Mouse (Mus musculus): ENCODE measurements around the gene Rcbtb2. TPM values are rescaled to one million over a fixed set of nuclear protein-coding genes. Genes with fewer than 3 reads are reported as not detected.

The Rcbtb2 gene
- total and polyA plus RNA-seq, 3 experiments, result 28.6 to 34.3 (median 30.7) TPM

Small RNA genes lying within 50 kb of the gene (microRNA-seq; reads per million reads assigned to microRNA genes)
- 0 reads per million in 2 experiments for gene Mir687

Other genes starting within 250 kb of the Rcbtb2 start
- 1 to 10 TPM; 1.3 to 2.1 TPM for gene Cysltr2, start 73.9 kb upstream of the Rcbtb2 start, total RNA-seq (2021)
- 1.0 and 2.0 TPM in 2 replicates for gene Cysltr2, start 73.9 kb upstream of the Rcbtb2 start, polyA plus RNA-seq (2012; rRNA removed)
- gene Lpar6, start 114.9 kb downstream of the Rcbtb2 start, total RNA-seq (2021), result 1 to 10 TPM; 3.5 to 6.7 TPM
- gene Lpar6, start 114.9 kb downstream of the Rcbtb2 start, polyA plus RNA-seq (2012; rRNA removed), result 0.79 and 0.89 TPM in 2 replicates
- 10 to 100 TPM; 22.6 to 24.3 TPM for gene Rb1, start 202.8 kb downstream of the Rcbtb2 start, total RNA-seq (2021)
- 0.73 and 0.78 TPM in 2 replicates for gene Rb1, start 202.8 kb downstream of the Rcbtb2 start, polyA plus RNA-seq (2012; rRNA removed)